Mouse (Mus musculus): ENCODE data around the gene Cacna2d1. TPM values are rescaled to one million over a fixed set of nuclear protein-coding genes. Genes with fewer than 3 reads are reported as not detected.

Gene Cacna2d1
- 11.8 TPM for polyA plus RNA-seq (2014; fragmentation: Illumina TruSeq; extraction: RNeasy Lipid Tissue Mini Kit (QIAGEN cat#74804); ENCODE audit: low read depth, low replicate concordance)

GRCm38 (mm10) chr5:15934376-15935233, at the start of gene Cacna2d1:
Gene Cacna2d1 (plus strand): TSS chr5:15934691.

Other genes with a start within 250 kb of the Cacna2d1 start
- not detected for gene Speer4c, start 220.4 kb upstream of the Cacna2d1 start, polyA plus RNA-seq (2014; fragmentation: Illumina TruSeq; extraction: RNeasy Lipid Tissue Mini Kit (QIAGEN cat#74804); ENCODE audit: low read depth, low replicate concordance)